Mouse (Mus musculus): ENCODE data around the gene Pramef25.
A peak's percentile ranks its signal among the peaks of the same experiment; 100 is the strongest.
"Not testable (repeated sequence)": the region's sequence is repeated elsewhere in the genome, so short reads cannot be mapped to it uniquely, and the experiment has no call there.

Gene Pramef25

GRCm38 (mm10) chr4:143950916-143951315 lies at the start of gene Pramef25:
Gene Pramef25, minus strand, starts transcription at chr4:143951016.
- DNase-seq, result not testable (repeated sequence)

- DNase-seq, result not testable (repeated sequence)
These were observed 43.5 kb upstream of the Pramef25 start, which contains the start of gene Pramef17 for GRCm38 (mm10) chr4:143994269-143994668. Gene Pramef17, minus strand, starts transcription at chr4:143994369.

GRCm38 (mm10) chr4:143988126-143988525 lies 37.3 kb upstream of the Pramef25 start:
- DNase-seq, result peak; percentile 33 to 34

GRCm38 (mm10) chr4:143987475-143987941 lies 36.7 kb upstream of the Pramef25 start:
- peak; percentile 22 to 31 for DNase-seq

- peak; percentile 5 to 8 for DNase-seq
These were observed 34.9 kb upstream of the Pramef25 start for GRCm38 (mm10) chr4:143985733-143986132.

GRCm38 (mm10) chr4:143985165-143985564 lies 34.3 kb upstream of the Pramef25 start:
- DNase-seq, result not testable (repeated sequence)

GRCm38 (mm10) chr4:143983446-143983845 lies 32.6 kb upstream of the Pramef25 start:
- DNase-seq, result not testable (repeated sequence)

- DNase-seq, result not testable (repeated sequence)
These were observed 16.0 kb upstream of the Pramef25 start, which contains the start of gene Gm13101 for GRCm38 (mm10) chr4:143966850-143967249. Gene Gm13101, minus strand, starts transcription at chr4:143966950.

GRCm38 (mm10) chr4:143900280-143900679 lies 50.5 kb downstream of the Pramef25 start, which contains the start of gene Pramef6:
Gene Pramef6, minus strand, starts transcription at chr4:143900380.
- not testable (repeated sequence) for DNase-seq
